Mouse (Mus musculus): ENCODE results near the gene Axin1. TPM values are rescaled to one million over a fixed set of nuclear protein-coding genes. Genes with fewer than 3 reads are reported as not detected.
"Not testable (repeated sequence)": the region's sequence is repeated elsewhere in the genome, so short reads cannot be mapped to it uniquely, and the experiment has no call there.

Gene Axin1
- 5.9 and 6.6 TPM in 2 replicates for polyA plus RNA-seq (2015; fragmentation: Nextera tagmentation; extraction: Ambion mirVana)

GRCm38 (mm10) chr17:26138239-26138836 is at the start of gene Axin1:
TSS of gene Axin1 (plus strand) at chr17:26138688.
- H3K27ac ChIP-seq (ENCODE audit: low read length), result peak within 1 kb of the TSS; percentile 94
- 1% methylated on average over 42 of the region's 42 CpGs for WGBS
- peaks cover 17% of the 10 kb centered on the region for H3K4me1 ChIP-seq (ENCODE audit: control insufficient read depth, insufficient read depth, low read length)
- peak within 1 kb of the TSS; percentile 97 for H3K9ac ChIP-seq (ENCODE audit: low read depth, low read length)
- peak within 1 kb of the TSS; percentile 88 for H3K4me3 ChIP-seq (ENCODE audit: low read length)
- H3K4me2 ChIP-seq (ENCODE audit: low read depth, low read length), result peak within 1 kb of the TSS; percentile 65
- no peaks in the 10 kb centered on the region for H3K27me3 ChIP-seq (replicated peaks; ENCODE audit: control insufficient read depth, insufficient read depth, low read length)
- H3K9me3 ChIP-seq (ENCODE audit: control insufficient read depth, low read length), result no peaks in the 10 kb centered on the region
- peak; percentile 98 for ATAC-seq
- H3K36me3 ChIP-seq (ENCODE audit: control insufficient read depth, insufficient read depth, low read length), result peaks cover 7% of the 10 kb centered on the region; the same call in 1 of the 2 replicates

GRCm38 (mm10) chr17:26089905-26090632 is 48.4 kb upstream of the Axin1 start, which contains the start of gene Decr2:
TSS of gene Decr2 (minus strand) at chr17:26090337.
- Histone ChIP-seq H3K9me3 (ENCODE audit: control insufficient read depth, low read length) (no peaks in the 10 kb centered on the region), H3K36me3 (ENCODE audit: control insufficient read depth, insufficient read depth, low read length) (peaks cover 3% of the 10 kb centered on the region; the same call in 1 of the 2 replicates), H3K27ac (ENCODE audit: low read length) (peak within 1 kb of the TSS; percentile 96), H3K4me1 (ENCODE audit: control insufficient read depth, insufficient read depth, low read length) (peaks cover 7% of the 10 kb centered on the region), H3K27me3 (replicated peaks; ENCODE audit: control insufficient read depth, insufficient read depth, low read length) (no peaks in the 10 kb centered on the region), H3K9ac (ENCODE audit: low read depth, low read length) (peak within 1 kb of the TSS; percentile 79), H3K4me2 (ENCODE audit: low read depth, low read length) (peak within 1 kb of the TSS; percentile 74), H3K4me3 (ENCODE audit: low read length) (peak within 1 kb of the TSS; percentile 65)
- 2% methylated on average over 32 of the region's 32 CpGs for WGBS
- ATAC-seq, result peak; percentile 97

- peak overlapping the region; percentile 81 for H3K4me2 ChIP-seq (ENCODE audit: low read depth, low read length)
- H3K27me3 ChIP-seq (replicated peaks; ENCODE audit: control insufficient read depth, insufficient read depth, low read length), result no peaks in the 10 kb centered on the region
- ATAC-seq, result no peak
- H3K9me3 ChIP-seq (ENCODE audit: control insufficient read depth, low read length), result no peaks in the 10 kb centered on the region
- peak overlapping the region; percentile 78; the same call in 1 of the 2 replicates for H3K27ac ChIP-seq (ENCODE audit: low read length)
- H3K9ac ChIP-seq (ENCODE audit: low read depth, low read length), result peak overlapping the region; percentile 95
- H3K4me3 ChIP-seq (ENCODE audit: low read length), result peak overlapping the region; percentile 75
- peaks cover 3% of the 10 kb centered on the region; the same call in 1 of the 2 replicates for H3K36me3 ChIP-seq (ENCODE audit: control insufficient read depth, insufficient read depth, low read length)
- 29% methylated on average over 9 of the region's 9 CpGs for WGBS
- H3K4me1 ChIP-seq (ENCODE audit: control insufficient read depth, insufficient read depth, low read length), result peaks cover 7% of the 10 kb centered on the region
Measured at GRCm38 (mm10) chr17:26094531-26095110, 43.9 kb upstream of the Axin1 start.

- Histone ChIP-seq H3K27me3 (replicated peaks; ENCODE audit: control insufficient read depth, insufficient read depth, low read length) (no peaks in the 10 kb centered on the region), H3K36me3 (ENCODE audit: control insufficient read depth, insufficient read depth, low read length) (peaks cover 3% of the 10 kb centered on the region; the same call in 1 of the 2 replicates), H3K4me1 (ENCODE audit: control insufficient read depth, insufficient read depth, low read length) (peaks cover 7% of the 10 kb centered on the region), H3K27ac (ENCODE audit: low read length) (peak within 1 kb of the TSS; percentile 78), H3K9me3 (ENCODE audit: control insufficient read depth, low read length) (no peaks in the 10 kb centered on the region), H3K9ac (ENCODE audit: low read depth, low read length) (peak within 1 kb of the TSS; percentile 95), H3K4me3 (ENCODE audit: low read length) (peak within 1 kb of the TSS; percentile 75), H3K4me2 (ENCODE audit: low read depth, low read length) (peak within 1 kb of the TSS; percentile 81)
- 1% methylated on average over 47 of the region's 47 CpGs for WGBS
- peak; percentile 87 for ATAC-seq
Measured at GRCm38 (mm10) chr17:26095121-26095740, 43.3 kb upstream of the Axin1 start, which contains the start of gene Nme4. TSS of gene Nme4 (minus strand) at chr17:26095602.

GRCm38 (mm10) chr17:26098461-26098860 is 40.0 kb upstream of the Axin1 start:
- Histone ChIP-seq H3K9me3 (ENCODE audit: control insufficient read depth, low read length) (no peaks in the 10 kb centered on the region), H3K9ac (ENCODE audit: low read depth, low read length) (no peak overlapping the region), H3K4me1 (ENCODE audit: control insufficient read depth, insufficient read depth, low read length) (peaks cover 7% of the 10 kb centered on the region), H3K27me3 (replicated peaks; ENCODE audit: control insufficient read depth, insufficient read depth, low read length) (no peaks in the 10 kb centered on the region), H3K27ac (ENCODE audit: low read length) (no peak overlapping the region), H3K4me3 (ENCODE audit: low read length) (no peak overlapping the region), H3K4me2 (ENCODE audit: low read depth, low read length) (no peak overlapping the region), H3K36me3 (ENCODE audit: control insufficient read depth, insufficient read depth, low read length) (no peaks in the 10 kb centered on the region)
- whole genome bisulfite sequencing, result 86% methylated on average over 7 of the region's 7 CpGs
- ATAC-seq, result no peak

- not testable (repeated sequence) for H3K9me3 ChIP-seq (ENCODE audit: control insufficient read depth, low read length); H3K27me3 ChIP-seq (replicated peaks; ENCODE audit: control insufficient read depth, insufficient read depth, low read length); ATAC-seq; H3K9ac ChIP-seq (ENCODE audit: low read depth, low read length); H3K4me2 ChIP-seq (ENCODE audit: low read depth, low read length); H3K4me3 ChIP-seq (ENCODE audit: low read length); H3K36me3 ChIP-seq (ENCODE audit: control insufficient read depth, insufficient read depth, low read length); H3K4me1 ChIP-seq (ENCODE audit: control insufficient read depth, insufficient read depth, low read length); H3K27ac ChIP-seq (ENCODE audit: low read length)
- WGBS, result 65% methylated on average over 3 of the region's 3 CpGs
Measured at GRCm38 (mm10) chr17:26099316-26099715, 39.2 kb upstream of the Axin1 start.

GRCm38 (mm10) chr17:26100166-26100565 is 38.3 kb upstream of the Axin1 start:
- Histone ChIP-seq H3K9me3 (ENCODE audit: control insufficient read depth, low read length) (no peaks in the 10 kb centered on the region), H3K4me2 (ENCODE audit: low read depth, low read length) (no peak overlapping the region)

GRCm38 (mm10) chr17:26101478-26101877 is 37.0 kb upstream of the Axin1 start:
- H3K36me3 ChIP-seq (ENCODE audit: control insufficient read depth, insufficient read depth, low read length), result no peaks in the 10 kb centered on the region
- no peak overlapping the region for H3K4me2 ChIP-seq (ENCODE audit: low read depth, low read length)
- no peaks in the 10 kb centered on the region for H3K27me3 ChIP-seq (replicated peaks; ENCODE audit: control insufficient read depth, insufficient read depth, low read length)
- H3K4me3 ChIP-seq (ENCODE audit: low read length), result no peak overlapping the region
- H3K9ac ChIP-seq (ENCODE audit: low read depth, low read length), result no peak overlapping the region
- 37% methylated on average over 4 of the region's 4 CpGs for WGBS
- no peaks in the 10 kb centered on the region for H3K9me3 ChIP-seq (ENCODE audit: control insufficient read depth, low read length)
- ATAC-seq, result peak; percentile 74
- no peaks in the 10 kb centered on the region for H3K4me1 ChIP-seq (ENCODE audit: control insufficient read depth, insufficient read depth, low read length)
- H3K27ac ChIP-seq (ENCODE audit: low read length), result no peak overlapping the region

More at GRCm38 (mm10) chr17:26100166-26100565, 38.3 kb upstream of the Axin1 start:
- H3K9ac ChIP-seq (ENCODE audit: low read depth, low read length), result no peak overlapping the region
- no peaks in the 10 kb centered on the region for H3K4me1 ChIP-seq (ENCODE audit: control insufficient read depth, insufficient read depth, low read length)
- no peak for ATAC-seq
- no peak overlapping the region for H3K4me3 ChIP-seq (ENCODE audit: low read length)
- WGBS, result 44% methylated on average over 2 of the region's 2 CpGs
- H3K27me3 ChIP-seq (replicated peaks; ENCODE audit: control insufficient read depth, insufficient read depth, low read length), result no peaks in the 10 kb centered on the region
- H3K27ac ChIP-seq (ENCODE audit: low read length), result no peak overlapping the region
- H3K36me3 ChIP-seq (ENCODE audit: control insufficient read depth, insufficient read depth, low read length), result no peaks in the 10 kb centered on the region

GRCm38 (mm10) chr17:26105619-26106018 is 32.9 kb upstream of the Axin1 start:
- Histone ChIP-seq H3K27ac (ENCODE audit: low read length) (no peak overlapping the region), H3K4me1 (ENCODE audit: control insufficient read depth, insufficient read depth, low read length) (no peaks in the 10 kb centered on the region), H3K4me2 (ENCODE audit: low read depth, low read length) (no peak overlapping the region), H3K9me3 (ENCODE audit: control insufficient read depth, low read length) (no peaks in the 10 kb centered on the region), H3K36me3 (ENCODE audit: control insufficient read depth, insufficient read depth, low read length) (no peaks in the 10 kb centered on the region), H3K9ac (ENCODE audit: low read depth, low read length) (no peak overlapping the region), H3K27me3 (replicated peaks; ENCODE audit: control insufficient read depth, insufficient read depth, low read length) (peaks cover 2% of the 10 kb centered on the region; the same call in 1 of the 2 replicates), H3K4me3 (ENCODE audit: low read length) (no peak overlapping the region)
- WGBS, result 70% methylated on average over 4 of the region's 4 CpGs
- no peak for ATAC-seq
